Mouse (Mus musculus): ENCODE data around the gene Mrpl53.

- TF ChIP-seq CTCF (conservative IDR thresholded peaks at IDR 0.05; ENCODE audit: low read length) (no peak), NANOG (IDR thresholded peaks at IDR 0.05; ENCODE audit: borderline replicate concordance, low read length) (no peak), POU5F1 (IDR thresholded peaks at IDR 0.05; ENCODE audit: borderline replicate concordance, low read length) (no peak)
Measured at GRCm38 (mm10) chr6:83124851-83125312, 16.0 kb downstream of the Mrpl53 start.
